Mouse (Mus musculus): Measurements from ENCODE around the gene Zfyve16.

Gene Zfyve16

GRCm38 (mm10) chr13:92467891-92468290 lies 62.8 kb downstream of the Zfyve16 start:
- DNase-seq (ENCODE audit: low read depth, low spot score): no peak

DNA sequence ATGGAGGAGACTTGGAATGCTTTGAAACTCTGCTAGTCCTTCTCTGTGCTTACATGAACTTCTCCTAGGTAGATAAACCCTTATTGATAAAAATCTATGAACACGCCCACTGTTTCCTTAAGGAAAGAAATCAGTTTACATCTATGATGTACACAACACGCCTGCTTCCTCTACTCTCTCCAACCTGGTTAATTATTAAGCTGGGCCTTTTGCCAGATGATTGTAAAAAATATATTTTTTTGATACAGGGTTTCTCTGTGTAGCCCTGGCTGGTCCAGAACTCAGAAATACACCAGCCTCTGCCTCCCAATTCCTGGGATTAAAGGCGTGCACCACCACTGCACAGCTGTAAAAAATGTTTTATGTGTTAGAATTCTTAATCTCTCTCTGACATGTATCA lies 66.0 kb downstream of the Zfyve16 start:
- DNase-seq (ENCODE audit: low read depth, low spot score): no peak

GRCm38 (mm10) chr13:92446872-92447271 lies 83.8 kb downstream of the Zfyve16 start:
- DNase-seq (ENCODE audit: low read depth, low spot score): no peak

GRCm38 (mm10) chr13:92440286-92440685 lies 90.4 kb downstream of the Zfyve16 start:
- no peak for DNase-seq (ENCODE audit: low read depth, low spot score)

GRCm38 (mm10) chr13:92438656-92439055 lies 92.0 kb downstream of the Zfyve16 start:
- no peak for DNase-seq (ENCODE audit: low read depth, low spot score)
